ENCODE assay signal across 8 mouse cellular contexts in the genomic region with DNA sequence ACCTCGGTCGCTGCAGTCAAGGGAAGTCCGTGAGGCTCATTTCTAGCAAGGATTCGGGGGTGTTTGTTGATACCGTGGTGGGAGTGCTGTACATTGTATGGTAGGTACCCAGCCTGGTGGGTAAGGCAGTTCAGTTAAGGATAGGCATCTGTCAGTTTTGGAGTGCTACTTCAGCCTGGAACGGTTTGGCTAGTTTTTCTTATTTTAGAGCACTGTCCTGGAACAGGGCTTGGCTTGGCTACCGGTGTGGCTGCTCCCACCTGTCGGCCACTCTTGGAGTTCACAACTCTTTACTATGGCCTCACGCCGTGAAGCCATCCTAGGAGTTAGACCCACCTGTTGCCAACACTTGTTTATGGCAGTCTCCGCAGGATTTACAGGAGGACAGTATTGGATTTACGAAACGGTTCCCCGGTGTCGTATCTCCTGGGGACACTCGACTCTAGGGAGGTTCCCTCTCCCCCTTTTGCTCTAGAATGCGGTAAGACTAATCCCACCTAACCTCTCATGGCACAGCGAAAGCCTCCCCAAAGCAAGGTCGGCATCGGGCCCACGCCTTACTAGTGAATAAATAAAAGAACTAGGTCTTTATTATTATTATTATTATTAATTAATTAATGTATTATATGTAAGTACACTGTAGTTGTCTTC. TPM values are rescaled to one million over a fixed set of nuclear protein-coding genes. Genes with fewer than 3 reads are reported as not detected.
A peak's percentile ranks its signal among the peaks of the same experiment; 100 is the strongest.
DNase-seq lines count a peak whose midpoint lies in the region; ATAC-seq and TF ChIP-seq lines count a peak whose summit lies in the region.

No protein-coding gene starts in this region.

- WGBS in heart, embryonic 13.5 days: 4% methylated on average over 21 of the region's 21 CpGs
- 3% methylated on average over 21 of the region's 21 CpGs for WGBS in kidney, postnatal 0 days
- 2% methylated on average over 21 of the region's 21 CpGs for WGBS in lung, postnatal 0 days
- 2% methylated on average over 21 of the region's 21 CpGs for WGBS in small intestine, adult 2 months

- H3K79me3 ChIP-seq in C2C12 (ENCODE audit: low read depth): peaks cover 21% of the 10 kb centered on the region

- H3K9me3 ChIP-seq in heart, embryonic 13.5 days: no peaks in the 10 kb centered on the region
- H3K9me3 ChIP-seq in kidney, postnatal 0 days (replicated peaks; ENCODE audit: low read length): no peaks in the 10 kb centered on the region
- no peaks in the 10 kb centered on the region for H3K9me3 ChIP-seq in lung, postnatal 0 days (ENCODE audit: low read length)

- H3K27me3 ChIP-seq in C2C12 (ENCODE audit: control insufficient read depth, insufficient read depth, insufficient read length): no peaks in the 10 kb centered on the region
- H3K27me3 ChIP-seq in heart, embryonic 13.5 days (replicated peaks): no peaks in the 10 kb centered on the region
- no peaks in the 10 kb centered on the region for H3K27me3 ChIP-seq in kidney, postnatal 0 days (ENCODE audit: insufficient read depth, low read length)
- no peaks in the 10 kb centered on the region for H3K27me3 ChIP-seq in lung, postnatal 0 days (replicated peaks; ENCODE audit: insufficient read depth, low read length)
- H3K27me3 ChIP-seq in small intestine, adult 2 months (ENCODE audit: control insufficient read depth, insufficient read depth, low read length): no peaks in the 10 kb centered on the region

- peak overlapping the region; percentile 95 for H3K27ac ChIP-seq in heart, embryonic 13.5 days (replicated peaks)
- H3K27ac ChIP-seq in kidney, postnatal 0 days: peak overlapping the region; percentile 98
- H3K27ac ChIP-seq in lung, postnatal 0 days (ENCODE audit: low read length): peak overlapping the region; percentile 91
- H3K27ac ChIP-seq in small intestine, adult 2 months (ENCODE audit: insufficient read depth, low read depth, low read length): peak overlapping the region; percentile 88

- H3K4me2 ChIP-seq in heart, embryonic 13.5 days: peak overlapping the region; percentile 81
- H3K4me2 ChIP-seq in kidney, postnatal 0 days (ENCODE audit: low read length): peak overlapping the region; percentile 66
- peak overlapping the region; percentile 62 for H3K4me2 ChIP-seq in lung, postnatal 0 days (replicated peaks; ENCODE audit: low read depth, low read length)

- ATAC-seq in heart, embryonic 13.5 days (ENCODE audit: extremely low read depth, insufficient number of reproducible peaks, low FRiP score, low TSS enrichment): no peak
- no peak for ATAC-seq in kidney, postnatal 0 days (replicated peaks; ENCODE audit: low FRiP score, low read depth)
- no peak for ATAC-seq in lung, postnatal 0 days
- ATAC-seq in inflammation-experienced regulatory T-cells, adult 6 months: no peak

- TF ChIP-seq POLR2A in small intestine, adult 2 months (IDR thresholded peaks at IDR 0.05; ENCODE audit: low read depth, low read length): no peak

- peak overlapping the region; percentile 65 for H3ac ChIP-seq in C2C12 (ENCODE audit: control insufficient read depth, insufficient read length, low read depth)

- H3K4me3 ChIP-seq in C2C12 (ENCODE audit: insufficient read depth, poor library complexity, severe bottlenecking): peak overlapping the region; percentile 36
- peak overlapping the region; percentile 90 for H3K4me3 ChIP-seq in heart, embryonic 13.5 days
- H3K4me3 ChIP-seq in kidney, postnatal 0 days (replicated peaks; ENCODE audit: low read depth, low read length): peak overlapping the region; percentile 84
- H3K4me3 ChIP-seq in lung, postnatal 0 days (ENCODE audit: low read depth, low read length): peak overlapping the region; percentile 34
- peak overlapping the region; percentile 74 for H3K4me3 ChIP-seq in small intestine, adult 2 months (ENCODE audit: low read depth, low read length)

- H3K36me3 ChIP-seq in C2C12 (ENCODE audit: control insufficient read depth, insufficient read depth): no peaks in the 10 kb centered on the region
- H3K36me3 ChIP-seq in heart, embryonic 13.5 days: no peaks in the 10 kb centered on the region
- no peaks in the 10 kb centered on the region for H3K36me3 ChIP-seq in kidney, postnatal 0 days (ENCODE audit: insufficient read depth, low read length)
- H3K36me3 ChIP-seq in lung, postnatal 0 days (ENCODE audit: insufficient read depth, low read length): no peaks in the 10 kb centered on the region
- H3K36me3 ChIP-seq in small intestine, adult 2 months (ENCODE audit: control insufficient read depth, insufficient read depth, low read length): no peaks in the 10 kb centered on the region

- H3K79me2 ChIP-seq in C2C12 (ENCODE audit: control insufficient read depth, insufficient read depth): peaks cover 34% of the 10 kb centered on the region

- peak; percentile 67 for DNase-seq in R1 (ENCODE audit: low read depth, low spot score)
- DNase-seq in embryo, embryonic 11.5 days (ENCODE audit: low read depth, low spot score): peak; percentile 14
- peak; percentile 76 for DNase-seq in kidney, postnatal 0 days (ENCODE audit: low spot score)
- DNase-seq in lung, postnatal 0 days (ENCODE audit: low spot score): peak; percentile 69

- no peak for TF ChIP-seq CTCF in C2C12 (IDR thresholded peaks at IDR 0.05; ENCODE audit: control insufficient read depth, insufficient read depth, insufficient read length)
- peak; percentile 61 for TF ChIP-seq CTCF in kidney, postnatal 0 days (IDR thresholded peaks at IDR 0.05; ENCODE audit: low read depth)
- peak; percentile 60 for TF ChIP-seq CTCF in lung, postnatal 0 days (IDR thresholded peaks at IDR 0.05)
- no peak for TF ChIP-seq CTCF in small intestine, adult 2 months (IDR thresholded peaks at IDR 0.05; ENCODE audit: extremely low read depth, insufficient read length, insufficient replicate concordance, low read depth, low read length)

- peak overlapping the region; percentile 87 for H3K9ac ChIP-seq in heart, embryonic 13.5 days
- H3K9ac ChIP-seq in kidney, postnatal 0 days (ENCODE audit: low read depth, low read length): peak overlapping the region; percentile 71
- H3K9ac ChIP-seq in lung, postnatal 0 days (replicated peaks; ENCODE audit: low read depth): peak overlapping the region; percentile 44; the same call in 1 of the 2 replicates

- no peak for TF ChIP-seq EP300 in lung, postnatal 0 days (IDR thresholded peaks at IDR 0.05)

- H3K4me1 ChIP-seq in heart, embryonic 13.5 days: peaks cover 33% of the 10 kb centered on the region
- peaks cover 7% of the 10 kb centered on the region for H3K4me1 ChIP-seq in kidney, postnatal 0 days (replicated peaks; ENCODE audit: insufficient read depth, low read length)
- H3K4me1 ChIP-seq in lung, postnatal 0 days (ENCODE audit: insufficient read depth, low read depth, low read length): peaks cover 3% of the 10 kb centered on the region; the same call in 1 of the 2 replicates
- H3K4me1 ChIP-seq in small intestine, adult 2 months (ENCODE audit: control insufficient read depth, insufficient read depth, insufficient read length, low read length): peaks cover 8% of the 10 kb centered on the region

TF ChIP-seq in C2C12, 6 proteins besides CTCF, POLR2A, EP300 and RAD21:
- TF ChIP-seq CEBPB (IDR thresholded peaks at IDR 0.05; ENCODE audit: low read depth) (no peak), MYOG (IDR thresholded peaks at IDR 0.05; ENCODE audit: control insufficient read depth, extremely low read depth, insufficient read length) (no peak)

RNA-seq across cellular contexts. Expression of gene Sin3a, which starts 2.5 kb away (rescaled TPM):
- polyA plus RNA-seq in C2C12 (2012; fragmentation: generic; extraction: Trizol): 16.6 TPM
- 18.3 and 22.1 TPM in 2 replicates for polyA plus RNA-seq in heart, embryonic 13.5 days (2015; fragmentation: Nextera tagmentation; extraction: Ambion mirVana)
- polyA plus RNA-seq in kidney, postnatal 0 days (2015; fragmentation: Nextera tagmentation; extraction: Ambion mirVana): 18.3 and 21.3 TPM in 2 replicates
- 14.3 and 17.5 TPM in 2 replicates for polyA plus RNA-seq in lung, postnatal 0 days (2015; fragmentation: Nextera tagmentation; extraction: Ambion mirVana)
- polyA plus RNA-seq in small intestine, adult 2 months (2012; rRNA removed): 24.1 and 44.1 TPM in 2 replicates
- 10 to 100 TPM; 28.8 to 50.7 (median 38.9) TPM for polyA plus RNA-seq in inflammation-experienced regulatory T-cells, adult 6 months (2017; shearing (Covaris generic))

RNA-seq across cellular contexts. Expression of gene Man2c1, which starts 56.2 kb away (rescaled TPM):
- 28.5 TPM for polyA plus RNA-seq in C2C12 (2012; fragmentation: generic; extraction: Trizol)
- polyA plus RNA-seq in heart, embryonic 13.5 days (2015; fragmentation: Nextera tagmentation; extraction: Ambion mirVana): 58.0 and 58.4 TPM in 2 replicates
- 47.7 and 53.9 TPM in 2 replicates for polyA plus RNA-seq in kidney, postnatal 0 days (2015; fragmentation: Nextera tagmentation; extraction: Ambion mirVana)
- 36.1 and 38.8 TPM in 2 replicates for polyA plus RNA-seq in lung, postnatal 0 days (2015; fragmentation: Nextera tagmentation; extraction: Ambion mirVana)
- 79.1 and 140 TPM in 2 replicates for polyA plus RNA-seq in small intestine, adult 2 months (2012; rRNA removed)
- 10 to 100 TPM; 44.7 to 81.1 (median 56.4) TPM for polyA plus RNA-seq in inflammation-experienced regulatory T-cells, adult 6 months (2017; shearing (Covaris generic))

Comparison
In these comparisons a context has a peak if more than half of its experiments do, and no peak if none do; other contexts are left out.
1. H3K4me3 ChIP-seq: peak in every context shown above with its lines; median percentile 90 in heart, embryonic 13.5 days; 84 in kidney, postnatal 0 days; 74 in small intestine, adult 2 months; 36 in C2C12; 34 in lung, postnatal 0 days.
2. CTCF ChIP-seq: peak in kidney, postnatal 0 days (single experiment) and lung, postnatal 0 days (single experiment); none in C2C12 (single experiment) and small intestine, adult 2 months (single experiment).
3. DNase-seq: peak in every context shown above with its lines; median percentile 76 in kidney, postnatal 0 days; 69 in lung, postnatal 0 days; 67 in R1; 14 in embryo, embryonic 11.5 days.
4. Peak in every context shown above with its lines, with median percentiles within 50 percentile points of each other: H3K27ac ChIP-seq, H3K4me2 ChIP-seq and H3K9ac ChIP-seq.